Mouse (Mus musculus): ENCODE measurements around the gene Clic4.

DNA sequence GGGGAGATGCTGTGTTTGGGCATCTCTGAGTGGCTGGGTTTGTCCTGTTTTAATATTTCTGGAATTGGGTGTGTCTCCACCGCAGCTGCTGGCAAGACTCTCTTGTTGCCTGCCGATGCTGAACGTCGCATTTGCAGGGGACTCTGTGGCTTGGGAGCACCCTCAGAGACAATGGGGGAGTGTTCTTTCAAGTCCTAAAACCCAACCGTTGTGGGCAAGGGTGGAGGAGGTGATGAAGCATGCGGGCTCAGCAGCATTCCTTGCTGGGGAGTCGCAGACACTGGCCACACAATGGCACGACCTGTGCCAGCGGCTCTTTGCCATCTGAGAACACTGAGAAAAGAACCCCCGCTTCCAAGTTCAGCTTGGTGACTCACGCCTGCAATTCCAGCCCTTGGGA, 81.0 kb downstream of the Clic4 start:
- TF ChIP-seq CTCF (IDR thresholded peaks at IDR 0.05; ENCODE audit: control insufficient read depth, insufficient read depth, low read length), result no peak
- TF ChIP-seq POLR2A (IDR thresholded peaks at IDR 0.05; ENCODE audit: borderline replicate concordance, control insufficient read depth, low read depth, low read length), result no peak
